Mouse (Mus musculus): Measurements from ENCODE around the gene Vgll4. TPM values are rescaled to one million over a fixed set of nuclear protein-coding genes. Genes with fewer than 3 reads are reported as not detected.

Vgll4 gene
- polyA plus RNA-seq, 1 experiment from 2014 or later = 58.9 TPM

GRCm38 (mm10) chr6:114900194-114900593, 69.6 kb downstream of the Vgll4 start:
- ATAC-seq (replicated peaks; ENCODE audit: insufficient number of reproducible peaks, low FRiP score, low TSS enrichment, low read depth) = no peak
- Histone ChIP-seq H3K36me3 (replicated peaks; ENCODE audit: control insufficient read depth, insufficient read depth, low read depth, low read length) (no peaks in the 10 kb centered on the region; the same call in 1 of the 2 replicates), H3K4me1 (ENCODE audit: control insufficient read depth, insufficient read depth, low read length) (peaks cover 12% of the 10 kb centered on the region), H3K9ac (replicated peaks; ENCODE audit: low read length) (no peak overlapping the region), H3K27ac (replicated peaks; ENCODE audit: low read depth, low read length) (peak overlapping the region; percentile 74), H3K27me3 (ENCODE audit: control insufficient read depth, insufficient read depth, low read length) (no peaks in the 10 kb centered on the region), H3K9me3 (replicated peaks; ENCODE audit: control insufficient read depth, low read length) (no peaks in the 10 kb centered on the region), H3K4me2 (ENCODE audit: low read depth, low read length) (peak overlapping the region; percentile 14; the same call in 1 of the 2 replicates), H3K4me3 (ENCODE audit: low read depth, low read length) (0 out of 2 replicates have a peak overlapping the region, but pooled peaks have one; percentile 2)
- no peak for DNase-seq (ENCODE audit: low spot score)
- 30% methylated on average over 10 of the region's 10 CpGs for WGBS

GRCm38 (mm10) chr6:114899652-114900051, 70.1 kb downstream of the Vgll4 start:
- Histone ChIP-seq H3K27ac (replicated peaks; ENCODE audit: low read depth, low read length) (peak overlapping the region; percentile 74), H3K27me3 (ENCODE audit: control insufficient read depth, insufficient read depth, low read length) (no peaks in the 10 kb centered on the region), H3K9ac (replicated peaks; ENCODE audit: low read length) (no peak overlapping the region), H3K4me2 (ENCODE audit: low read depth, low read length) (peak overlapping the region; percentile 14; the same call in 1 of the 2 replicates), H3K4me3 (ENCODE audit: low read depth, low read length) (0 out of 2 replicates have a peak overlapping the region, but pooled peaks have one; percentile 2), H3K36me3 (replicated peaks; ENCODE audit: control insufficient read depth, insufficient read depth, low read depth, low read length) (no peaks in the 10 kb centered on the region; the same call in 1 of the 2 replicates), H3K9me3 (replicated peaks; ENCODE audit: control insufficient read depth, low read length) (no peaks in the 10 kb centered on the region), H3K4me1 (ENCODE audit: control insufficient read depth, insufficient read depth, low read length) (peaks cover 12% of the 10 kb centered on the region)
- DNase-seq (ENCODE audit: low spot score) (peak; percentile 81), ATAC-seq (replicated peaks; ENCODE audit: insufficient number of reproducible peaks, low FRiP score, low TSS enrichment, low read depth) (no peak)
- WGBS = 16% methylated on average over 7 of the region's 7 CpGs

- 94% methylated on average over 4 of the region's 4 CpGs for WGBS
- Histone ChIP-seq H3K4me1 (ENCODE audit: control insufficient read depth, insufficient read depth, low read length) (peaks cover 12% of the 10 kb centered on the region), H3K4me3 (ENCODE audit: low read depth, low read length) (no peak overlapping the region), H3K27ac (replicated peaks; ENCODE audit: low read depth, low read length) (no peak overlapping the region), H3K36me3 (replicated peaks; ENCODE audit: control insufficient read depth, insufficient read depth, low read depth, low read length) (no peaks in the 10 kb centered on the region; the same call in 1 of the 2 replicates), H3K4me2 (ENCODE audit: low read depth, low read length) (no peak overlapping the region), H3K9me3 (replicated peaks; ENCODE audit: control insufficient read depth, low read length) (no peaks in the 10 kb centered on the region), H3K27me3 (ENCODE audit: control insufficient read depth, insufficient read depth, low read length) (no peaks in the 10 kb centered on the region), H3K9ac (replicated peaks; ENCODE audit: low read length) (no peak overlapping the region)
- DNase-seq (ENCODE audit: low spot score) = no peak
- ATAC-seq (replicated peaks; ENCODE audit: insufficient number of reproducible peaks, low FRiP score, low TSS enrichment, low read depth) = no peak
Measured at GRCm38 (mm10) chr6:114898949-114899348, 70.8 kb downstream of the Vgll4 start.

GRCm38 (mm10) chr6:114896281-114896680, 73.5 kb downstream of the Vgll4 start:
- Histone ChIP-seq H3K36me3 (replicated peaks; ENCODE audit: control insufficient read depth, insufficient read depth, low read depth, low read length) (no peaks in the 10 kb centered on the region; the same call in 1 of the 2 replicates), H3K9me3 (replicated peaks; ENCODE audit: control insufficient read depth, low read length) (no peaks in the 10 kb centered on the region), H3K4me1 (ENCODE audit: control insufficient read depth, insufficient read depth, low read length) (peaks cover 6% of the 10 kb centered on the region), H3K27me3 (ENCODE audit: control insufficient read depth, insufficient read depth, low read length) (no peaks in the 10 kb centered on the region), H3K4me2 (ENCODE audit: low read depth, low read length) (no peak overlapping the region), H3K4me3 (ENCODE audit: low read depth, low read length) (no peak overlapping the region), H3K27ac (replicated peaks; ENCODE audit: low read depth, low read length) (no peak overlapping the region), H3K9ac (replicated peaks; ENCODE audit: low read length) (no peak overlapping the region)
- 90% methylated on average over 2 of the region's 2 CpGs for WGBS
- ATAC-seq (replicated peaks; ENCODE audit: insufficient number of reproducible peaks, low FRiP score, low TSS enrichment, low read depth) (no peak), DNase-seq (ENCODE audit: low spot score) (no peak)

GRCm38 (mm10) chr6:114895191-114895590, 74.6 kb downstream of the Vgll4 start:
- Histone ChIP-seq H3K4me3 (ENCODE audit: low read depth, low read length) (no peak overlapping the region), H3K4me1 (ENCODE audit: control insufficient read depth, insufficient read depth, low read length) (peaks cover 10% of the 10 kb centered on the region), H3K4me2 (ENCODE audit: low read depth, low read length) (no peak overlapping the region), H3K27me3 (ENCODE audit: control insufficient read depth, insufficient read depth, low read length) (no peaks in the 10 kb centered on the region), H3K36me3 (replicated peaks; ENCODE audit: control insufficient read depth, insufficient read depth, low read depth, low read length) (no peaks in the 10 kb centered on the region; the same call in 1 of the 2 replicates), H3K27ac (replicated peaks; ENCODE audit: low read depth, low read length) (no peak overlapping the region), H3K9me3 (replicated peaks; ENCODE audit: control insufficient read depth, low read length) (no peaks in the 10 kb centered on the region), H3K9ac (replicated peaks; ENCODE audit: low read length) (no peak overlapping the region)
- ATAC-seq (replicated peaks; ENCODE audit: insufficient number of reproducible peaks, low FRiP score, low TSS enrichment, low read depth) = no peak
- 93% methylated on average over 7 of the region's 7 CpGs for WGBS
- no peak for DNase-seq (ENCODE audit: low spot score)

GRCm38 (mm10) chr6:114894548-114895106, 75.2 kb downstream of the Vgll4 start:
- ATAC-seq (replicated peaks; ENCODE audit: insufficient number of reproducible peaks, low FRiP score, low TSS enrichment, low read depth) (no peak), DNase-seq (ENCODE audit: low spot score) (no peak)
- H3K4me3 ChIP-seq (ENCODE audit: low read depth, low read length) = no peak overlapping the region
- H3K9ac ChIP-seq (replicated peaks; ENCODE audit: low read length) = no peak overlapping the region
- no peaks in the 10 kb centered on the region for H3K27me3 ChIP-seq (ENCODE audit: control insufficient read depth, insufficient read depth, low read length)
- H3K36me3 ChIP-seq (replicated peaks; ENCODE audit: control insufficient read depth, insufficient read depth, low read depth, low read length) = no peaks in the 10 kb centered on the region; the same call in 1 of the 2 replicates
- no peaks in the 10 kb centered on the region for H3K9me3 ChIP-seq (replicated peaks; ENCODE audit: control insufficient read depth, low read length)
- WGBS = 63% methylated on average over 4 of the region's 4 CpGs
- no peak overlapping the region for H3K4me2 ChIP-seq (ENCODE audit: low read depth, low read length)
- H3K4me1 ChIP-seq (ENCODE audit: control insufficient read depth, insufficient read depth, low read length) = peaks cover 10% of the 10 kb centered on the region
- H3K27ac ChIP-seq (replicated peaks; ENCODE audit: low read depth, low read length) = no peak overlapping the region

GRCm38 (mm10) chr6:114893427-114894209, 76.2 kb downstream of the Vgll4 start:
- no peak overlapping the region for H3K9ac ChIP-seq (replicated peaks; ENCODE audit: low read length)
- H3K9me3 ChIP-seq (replicated peaks; ENCODE audit: control insufficient read depth, low read length) = no peaks in the 10 kb centered on the region
- no peak overlapping the region for H3K4me3 ChIP-seq (ENCODE audit: low read depth, low read length)
- DNase-seq (ENCODE audit: low spot score) (no peak), ATAC-seq (replicated peaks; ENCODE audit: insufficient number of reproducible peaks, low FRiP score, low TSS enrichment, low read depth) (no peak)
- H3K4me1 ChIP-seq (ENCODE audit: control insufficient read depth, insufficient read depth, low read length) = peaks cover 10% of the 10 kb centered on the region
- no peaks in the 10 kb centered on the region for H3K27me3 ChIP-seq (ENCODE audit: control insufficient read depth, insufficient read depth, low read length)
- no peak overlapping the region for H3K4me2 ChIP-seq (ENCODE audit: low read depth, low read length)
- H3K27ac ChIP-seq (replicated peaks; ENCODE audit: low read depth, low read length) = no peak overlapping the region
- 69% methylated on average over 20 of the region's 20 CpGs for WGBS
- no peaks in the 10 kb centered on the region for H3K36me3 ChIP-seq (replicated peaks; ENCODE audit: control insufficient read depth, insufficient read depth, low read depth, low read length)

- Histone ChIP-seq H3K9ac (replicated peaks; ENCODE audit: low read length) (no peak overlapping the region), H3K4me1 (ENCODE audit: control insufficient read depth, insufficient read depth, low read length) (peaks cover 10% of the 10 kb centered on the region), H3K27ac (replicated peaks; ENCODE audit: low read depth, low read length) (no peak overlapping the region), H3K9me3 (replicated peaks; ENCODE audit: control insufficient read depth, low read length) (no peaks in the 10 kb centered on the region), H3K4me3 (ENCODE audit: low read depth, low read length) (no peak overlapping the region), H3K36me3 (replicated peaks; ENCODE audit: control insufficient read depth, insufficient read depth, low read depth, low read length) (no peaks in the 10 kb centered on the region), H3K27me3 (ENCODE audit: control insufficient read depth, insufficient read depth, low read length) (no peaks in the 10 kb centered on the region), H3K4me2 (ENCODE audit: low read depth, low read length) (no peak overlapping the region)
- 32% methylated on average over 6 of the region's 6 CpGs for WGBS
- ATAC-seq (replicated peaks; ENCODE audit: insufficient number of reproducible peaks, low FRiP score, low TSS enrichment, low read depth) (no peak), DNase-seq (ENCODE audit: low spot score) (peak; percentile 62)
Measured at GRCm38 (mm10) chr6:114892363-114892762, 77.4 kb downstream of the Vgll4 start.

Data from embryonic facial prominence, embryonic 11.5 days (tissue).